Mouse (Mus musculus): ENCODE results near the gene Hebp1. TPM values are rescaled to one million over a fixed set of nuclear protein-coding genes. Genes with fewer than 3 reads are reported as not detected.
A peak's percentile ranks its signal among the peaks of the same experiment; 100 is the strongest.

Hebp1 gene
- total RNA-seq, 2 experiments from 2014 or later: 54.1 to 62.0 TPM

GRCm38 (mm10) chr6:135198726-135199125 lies 904 bp upstream of the Hebp1 start:
- DNase-seq (ENCODE audit: low spot score in 2 of 2): no peak

- DNase-seq (ENCODE audit: low spot score in 2 of 2): no peak
These were observed 376 bp downstream of the Hebp1 start for GRCm38 (mm10) chr6:135197446-135197845.

GRCm38 (mm10) chr6:135196707-135197106 lies 1.1 kb downstream of the Hebp1 start:
- no peak for DNase-seq (ENCODE audit: low spot score in 2 of 2)

GRCm38 (mm10) chr6:135194907-135195306 lies 2.9 kb downstream of the Hebp1 start:
- DNase-seq (ENCODE audit: low spot score in 2 of 2): no peak

- no peak for DNase-seq (ENCODE audit: low spot score in 2 of 2)
These were observed 4.1 kb downstream of the Hebp1 start for GRCm38 (mm10) chr6:135193733-135194132.

- no peak for DNase-seq (ENCODE audit: low spot score in 2 of 2)
These were observed 4.8 kb downstream of the Hebp1 start for GRCm38 (mm10) chr6:135192993-135193392.

- no peak for DNase-seq (ENCODE audit: low spot score in 2 of 2)
These were observed 5.9 kb downstream of the Hebp1 start for GRCm38 (mm10) chr6:135191906-135192305.

- DNase-seq (ENCODE audit: low spot score in 2 of 2): no peak
These were observed 7.7 kb downstream of the Hebp1 start for GRCm38 (mm10) chr6:135190122-135190521.

- DNase-seq (ENCODE audit: low spot score in 2 of 2): no peak
These were observed 9.2 kb downstream of the Hebp1 start for GRCm38 (mm10) chr6:135188629-135189028.

- DNase-seq (ENCODE audit: low spot score in 2 of 2): no peak
These were observed 10.5 kb downstream of the Hebp1 start for GRCm38 (mm10) chr6:135187076-135187917.

GRCm38 (mm10) chr6:135183961-135184360 lies 13.9 kb downstream of the Hebp1 start:
- DNase-seq (ENCODE audit: low spot score in 2 of 2): no peak

- DNase-seq (ENCODE audit: low spot score in 2 of 2): no peak
These were observed 14.9 kb downstream of the Hebp1 start for GRCm38 (mm10) chr6:135182925-135183324.

- no peak for DNase-seq (ENCODE audit: low spot score in 2 of 2)
These were observed 19.2 kb downstream of the Hebp1 start for GRCm38 (mm10) chr6:135178599-135178998.

GRCm38 (mm10) chr6:135177271-135177670 lies 20.6 kb downstream of the Hebp1 start:
- no peak for DNase-seq (ENCODE audit: low spot score in 2 of 2)

GRCm38 (mm10) chr6:135175014-135175413 lies 22.8 kb downstream of the Hebp1 start:
- no peak for DNase-seq (ENCODE audit: low spot score in 2 of 2)

GRCm38 (mm10) chr6:135171736-135172135 lies 26.1 kb downstream of the Hebp1 start:
- no peak for DNase-seq (ENCODE audit: low spot score in 2 of 2)

GRCm38 (mm10) chr6:135169246-135169645 lies 28.6 kb downstream of the Hebp1 start:
- no peak for DNase-seq (ENCODE audit: low spot score in 2 of 2)

- no peak for DNase-seq (ENCODE audit: low spot score in 2 of 2)
These were observed 29.4 kb downstream of the Hebp1 start for GRCm38 (mm10) chr6:135168471-135168870.

- peak; percentile 69 to 81 for DNase-seq (ENCODE audit: low spot score in 2 of 2)
These were observed 30.2 kb downstream of the Hebp1 start for GRCm38 (mm10) chr6:135167380-135168311.

- no peak for DNase-seq (ENCODE audit: low spot score in 2 of 2)
These were observed 31.1 kb downstream of the Hebp1 start for GRCm38 (mm10) chr6:135166712-135167111.

GRCm38 (mm10) chr6:135166262-135166661 lies 31.6 kb downstream of the Hebp1 start:
- no peak for DNase-seq (ENCODE audit: low spot score in 2 of 2)

GRCm38 (mm10) chr6:135165706-135166105 lies 32.1 kb downstream of the Hebp1 start:
- no peak for DNase-seq (ENCODE audit: low spot score in 2 of 2)

Data from layer of hippocampus, postnatal 14 days (tissue).